Mouse (Mus musculus) ES-E14 (cell line): ENCODE data around the gene Syap1.

ENCODE experiments used
- CHD2 ChIP-seq: IDR thresholded peaks from 2 replicates; pipeline ENCODE4 v1.6.1; 2014; ENCODE audit warnings: mild to moderate bottlenecking, low read depth, low read length, inconsistent platforms
- MAFK ChIP-seq: IDR thresholded peaks from 2 replicates; pipeline ENCODE4 v1.6.1; 2014; ENCODE audit warnings: mild to moderate bottlenecking, low read depth, low read length, inconsistent platforms; ENCODE audit not compliant: insufficient read depth

- TF ChIP-seq CHD2 = no peak
- no peak for TF ChIP-seq MAFK
Measured at GRCm38 (mm10) chrX:162828016-162828415, 60.2 kb downstream of the Syap1 start.
